Mouse (Mus musculus) limb, embryonic 13.5 days (tissue): ENCODE data around the gene Irf3. TPM values are rescaled to one million over a fixed set of nuclear protein-coding genes. Genes with fewer than 3 reads are reported as not detected.

Experiments used
- ATAC-seq: fragments of 200-750 bp; cut with Nextera tagmentation; 2 replicates; pipeline ENCODE4 v1.8.0; 2017; ENCODE audit warnings: low read depth, moderate number of reproducible peaks, moderate TSS enrichment; ENCODE audit not compliant: low FRiP score
- H3K27ac ChIP-seq: fragments of 300-500 bp; sonication (generic); 2 replicates; pipeline ENCODE4 v1.5.1; 2015; ENCODE audit warnings: inconsistent platforms, mild to moderate bottlenecking, moderate library complexity
- H3K27me3 ChIP-seq: fragments of 300-500 bp; sonication (generic); 2 replicates; pipeline ENCODE4 v1.6.1; 2015; ENCODE audit warnings: mild to moderate bottlenecking, inconsistent platforms
- H3K36me3 ChIP-seq: fragments of 300-500 bp; sonication (generic); 2 replicates; pipeline ENCODE4 v1.6.1; 2015; ENCODE audit warnings: inconsistent platforms, mild to moderate bottlenecking, moderate library complexity
- H3K4me1 ChIP-seq: fragments of 300-500 bp; sonication (generic); 2 replicates; pipeline ENCODE4 v1.6.1; 2015; ENCODE audit warnings: inconsistent platforms
- H3K4me2 ChIP-seq: fragments of 300-500 bp; sonication (generic); replicated peaks from 2 replicates; pipeline ENCODE4 v1.6.1; 2015; ENCODE audit warnings: inconsistent platforms, mild to moderate bottlenecking, moderate library complexity
- H3K4me3 ChIP-seq: fragments of 300-500 bp; sonication (generic); 2 replicates; pipeline ENCODE4 v1.5.1; 2015; ENCODE audit warnings: moderate library complexity, mild to moderate bottlenecking, inconsistent platforms
- H3K9ac ChIP-seq: fragments of 300-500 bp; sonication (generic); 2 replicates; pipeline ENCODE4 v1.6.1; 2015; ENCODE audit warnings: mild to moderate bottlenecking, inconsistent platforms
- H3K9me3 ChIP-seq: fragments of 300-500 bp; sonication (generic); 2 replicates; pipeline ENCODE4 v1.6.1; 2016; ENCODE audit warnings: inconsistent platforms
- WGBS: fragments of 180-500 bp; shearing (Covaris S2); methylation state at CpG from one replicate; pipeline ENCODE4 v1.1.7; 2015; 5-methylcytosine and 5-hydroxymethylcytosine counted together
- polyA plus RNA-seq: library from polyadenylated mRNA; unstranded; fragments of >200 nt; fragmentation: Nextera tagmentation; extraction: Ambion mirVana; gene quantifications from 2 replicates; pipeline ENCODE4 v1.2.1, GENCODE M21; 2015

Gene Irf3
- polyA plus RNA-seq, 1 experiment from 2014 or later = 96.8 TPM

GRCm38 (mm10) chr7:44959874-44960511, 37.5 kb upstream of the Irf3 start:
- Histone ChIP-seq H3K27me3 (no peaks in the 10 kb centered on the region), H3K9ac (no peak overlapping the region)
- 85% methylated on average over 10 of the region's 10 CpGs for WGBS

GRCm38 (mm10) chr7:44960512-44960910, 36.9 kb upstream of the Irf3 start:
- WGBS = 89% methylated on average over 13 of the region's 13 CpGs
- H3K36me3 ChIP-seq = peaks cover 64% of the 10 kb centered on the region
- no peak for ATAC-seq

More at GRCm38 (mm10) chr7:44959874-44960511, 37.5 kb upstream of the Irf3 start:
- no peak overlapping the region for H3K4me2 ChIP-seq
- peaks cover 59% of the 10 kb centered on the region for H3K36me3 ChIP-seq
- no peaks in the 10 kb centered on the region for H3K4me1 ChIP-seq
- H3K4me3 ChIP-seq = no peak overlapping the region
- ATAC-seq = no peak
- no peak overlapping the region for H3K27ac ChIP-seq
- H3K9me3 ChIP-seq = no peaks in the 10 kb centered on the region

GRCm38 (mm10) chr7:44962337-44962736, 35.1 kb upstream of the Irf3 start:
- 68% methylated on average over 8 of the region's 8 CpGs for WGBS
- Histone ChIP-seq H3K4me1 (no peaks in the 10 kb centered on the region), H3K27ac (no peak overlapping the region), H3K4me3 (no peak overlapping the region), H3K9ac (no peak overlapping the region), H3K36me3 (peaks cover 79% of the 10 kb centered on the region), H3K9me3 (no peaks in the 10 kb centered on the region), H3K27me3 (no peaks in the 10 kb centered on the region), H3K4me2 (no peak overlapping the region)
- no peak for ATAC-seq

More at GRCm38 (mm10) chr7:44960512-44960910, 36.9 kb upstream of the Irf3 start:
- Histone ChIP-seq H3K4me2 (no peak overlapping the region), H3K4me1 (no peaks in the 10 kb centered on the region), H3K9ac (no peak overlapping the region), H3K4me3 (no peak overlapping the region), H3K27me3 (no peaks in the 10 kb centered on the region), H3K9me3 (no peaks in the 10 kb centered on the region), H3K27ac (no peak overlapping the region)

GRCm38 (mm10) chr7:44962831-44963230, 34.6 kb upstream of the Irf3 start:
- Histone ChIP-seq H3K27ac (no peak overlapping the region), H3K4me1 (no peaks in the 10 kb centered on the region), H3K36me3 (peaks cover 79% of the 10 kb centered on the region), H3K9ac (no peak overlapping the region), H3K4me3 (no peak overlapping the region), H3K9me3 (no peaks in the 10 kb centered on the region), H3K27me3 (no peaks in the 10 kb centered on the region), H3K4me2 (no peak overlapping the region)
- WGBS = 88% methylated on average over 5 of the region's 5 CpGs
- no peak for ATAC-seq

GRCm38 (mm10) chr7:44964990-44965389, 32.5 kb upstream of the Irf3 start:
- Histone ChIP-seq H3K9me3 (no peaks in the 10 kb centered on the region), H3K4me1 (peaks cover 3% of the 10 kb centered on the region), H3K4me3 (no peak overlapping the region), H3K27ac (no peak overlapping the region), H3K27me3 (no peaks in the 10 kb centered on the region), H3K36me3 (peaks cover 64% of the 10 kb centered on the region), H3K9ac (no peak overlapping the region), H3K4me2 (no peak overlapping the region)
- ATAC-seq = no peak
- 94% methylated on average over 13 of the region's 13 CpGs for WGBS

GRCm38 (mm10) chr7:44965975-44966374, 31.5 kb upstream of the Irf3 start:
- WGBS = 78% methylated on average over 7 of the region's 7 CpGs
- no peak overlapping the region for H3K27ac ChIP-seq
- no peaks in the 10 kb centered on the region for H3K27me3 ChIP-seq
- ATAC-seq = no peak
- H3K36me3 ChIP-seq = peaks cover 57% of the 10 kb centered on the region
- no peaks in the 10 kb centered on the region for H3K9me3 ChIP-seq
- H3K4me2 ChIP-seq = no peak overlapping the region
- H3K4me1 ChIP-seq = peaks cover 5% of the 10 kb centered on the region
- no peak overlapping the region for H3K4me3 ChIP-seq
- H3K9ac ChIP-seq = no peak overlapping the region

- WGBS = 72% methylated on average over 15 of the region's 15 CpGs
- Histone ChIP-seq H3K4me1 (peaks cover 12% of the 10 kb centered on the region), H3K36me3 (peaks cover 50% of the 10 kb centered on the region), H3K9ac (no peak overlapping the region), H3K27me3 (no peaks in the 10 kb centered on the region), H3K4me2 (no peak overlapping the region), H3K9me3 (no peaks in the 10 kb centered on the region), H3K4me3 (no peak overlapping the region), H3K27ac (no peak overlapping the region)
- no peak for ATAC-seq
Observed at GRCm38 (mm10) chr7:44966638-44967037, 30.8 kb upstream of the Irf3 start.

- no peaks in the 10 kb centered on the region for H3K27me3 ChIP-seq
- peak overlapping the region; percentile 55 for H3K4me3 ChIP-seq
- no peaks in the 10 kb centered on the region for H3K9me3 ChIP-seq
- under 1% methylated on average over 36 of the region's 36 CpGs for WGBS
- H3K4me1 ChIP-seq = peaks cover 35% of the 10 kb centered on the region
- H3K4me2 ChIP-seq = peak overlapping the region; percentile 73
- H3K27ac ChIP-seq = peak overlapping the region; percentile 85
- H3K36me3 ChIP-seq = peaks cover 19% of the 10 kb centered on the region
- H3K9ac ChIP-seq = peak overlapping the region; percentile 69
- ATAC-seq = peak; percentile 97
Observed at GRCm38 (mm10) chr7:44970231-44970691, 27.2 kb upstream of the Irf3 start.

- no peak for ATAC-seq
- Histone ChIP-seq H3K4me2 (peak overlapping the region; percentile 73), H3K9ac (peak overlapping the region; percentile 69), H3K4me3 (peak overlapping the region; percentile 55), H3K9me3 (no peaks in the 10 kb centered on the region), H3K4me1 (peaks cover 35% of the 10 kb centered on the region), H3K27ac (peak overlapping the region; percentile 85; the same call in 1 of the 2 replicates), H3K36me3 (peaks cover 19% of the 10 kb centered on the region), H3K27me3 (no peaks in the 10 kb centered on the region)
- 70% methylated on average over 7 of the region's 7 CpGs for WGBS
Observed at GRCm38 (mm10) chr7:44971142-44971541, 26.3 kb upstream of the Irf3 start.

GRCm38 (mm10) chr7:44973415-44974130, 23.9 kb upstream of the Irf3 start:
- WGBS = 42% methylated on average over 14 of the region's 14 CpGs
- Histone ChIP-seq H3K4me3 (peak overlapping the region; percentile 56), H3K4me1 (peaks cover 35% of the 10 kb centered on the region), H3K27me3 (no peaks in the 10 kb centered on the region), H3K9ac (peak overlapping the region; percentile 70), H3K36me3 (peaks cover 34% of the 10 kb centered on the region), H3K4me2 (peak overlapping the region; percentile 77), H3K9me3 (no peaks in the 10 kb centered on the region), H3K27ac (peak overlapping the region; percentile 88)
- ATAC-seq = no peak

- Histone ChIP-seq H3K27me3 (no peaks in the 10 kb centered on the region), H3K9me3 (no peaks in the 10 kb centered on the region), H3K4me1 (peaks cover 35% of the 10 kb centered on the region), H3K4me2 (peak within 1 kb of the TSS; percentile 77), H3K27ac (peak within 1 kb of the TSS; percentile 88), H3K9ac (peak within 1 kb of the TSS; percentile 70), H3K4me3 (peak within 1 kb of the TSS; percentile 56), H3K36me3 (peaks cover 44% of the 10 kb centered on the region)
- 2% methylated on average over 22 of the region's 22 CpGs for WGBS
- ATAC-seq = peak; percentile 49; the same call in 1 of the 2 replicates
Observed at GRCm38 (mm10) chr7:44974383-44975116, 22.9 kb upstream of the Irf3 start, which contains the start of gene Cpt1c. TSS of gene Cpt1c (minus strand) at chr7:44974851.

GRCm38 (mm10) chr7:44975117-44975419, 22.4 kb upstream of the Irf3 start:
- Histone ChIP-seq H3K27ac (peak overlapping the region; percentile 88; the same call in 1 of the 2 replicates), H3K4me3 (peak overlapping the region; percentile 56)
- ATAC-seq = no peak

More at GRCm38 (mm10) chr7:44975117-44975419, 22.4 kb upstream of the Irf3 start:
- peak overlapping the region; percentile 77 for H3K4me2 ChIP-seq
- no peaks in the 10 kb centered on the region for H3K9me3 ChIP-seq
- peaks cover 49% of the 10 kb centered on the region for H3K36me3 ChIP-seq
- peaks cover 32% of the 10 kb centered on the region for H3K4me1 ChIP-seq
- H3K27me3 ChIP-seq = no peaks in the 10 kb centered on the region
- 0 out of 2 replicates have a peak overlapping the region, but pooled peaks have one; percentile 45 for H3K9ac ChIP-seq
- 26% methylated on average over 6 of the region's 6 CpGs for whole genome bisulfite sequencing
